Mouse (Mus musculus) left cerebral cortex, adult 8-10 months (tissue): ENCODE measurements around the gene Ptprt. TPM values are rescaled to one million over a fixed set of nuclear protein-coding genes. Genes with fewer than 3 reads are reported as not detected.
"Not testable (repeated sequence)": the region's sequence is repeated elsewhere in the genome, so short reads cannot be mapped to it uniquely, and the experiment has no call there.

Source experiments
- DNase-seq, 2 experiments: peaks; one replicate each; pipeline ENCODE4 v3.0.0; 2022; ENCODE audit warnings: low spot score in 2 of 2
- total RNA-seq, 4 experiments: library from RNA; stranded (reverse); gene quantifications; 2 replicates each; pipeline ENCODE4 v1.2.4; 2022

The Ptprt gene
- total RNA-seq, 4 experiments from 2014 or later, result 83.7 to 100 (median 94.4) TPM

DNA sequence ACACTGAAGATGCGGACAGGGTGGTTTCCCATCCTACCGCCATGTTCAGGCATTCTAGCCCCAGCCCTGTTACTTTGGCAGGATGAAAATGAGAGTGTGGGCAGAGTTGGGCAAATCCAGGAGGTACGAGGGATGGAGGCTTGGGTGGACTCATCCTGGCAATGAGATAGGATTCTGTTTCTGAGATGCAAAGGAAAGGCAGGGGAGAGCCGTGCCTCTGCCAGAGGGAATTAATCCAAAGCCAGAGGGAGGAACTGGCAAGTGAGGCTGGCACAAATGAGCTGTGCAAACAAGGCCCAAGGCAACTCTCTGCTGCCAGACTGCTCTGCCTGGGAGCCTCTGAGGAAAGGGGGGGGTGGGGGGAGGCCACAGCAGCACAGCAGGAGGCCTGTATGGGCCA lies 441.4 kb downstream of the Ptprt start:
- peak in 1 of 2 experiments; percentile 84 for DNase-seq

DNA sequence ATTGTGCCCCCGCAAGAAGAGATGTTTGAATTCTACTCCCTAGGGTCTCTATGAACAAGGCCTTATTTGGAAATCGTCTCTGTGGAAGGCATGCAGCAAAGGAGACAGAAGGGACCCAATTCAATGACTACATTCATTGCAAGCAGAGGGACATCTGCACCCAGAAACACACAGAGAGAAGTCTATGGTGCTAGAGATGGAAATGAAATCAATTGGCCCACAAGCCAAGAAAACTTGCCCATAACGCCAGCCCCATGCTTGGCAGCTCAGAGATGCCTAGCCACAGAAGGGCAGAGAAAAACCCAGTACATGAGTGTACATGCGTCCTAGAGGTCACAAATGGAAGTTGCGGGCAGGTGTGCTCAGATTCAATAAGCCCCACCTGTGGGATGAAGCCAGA lies 443.1 kb downstream of the Ptprt start:
- DNase-seq, result no peak

DNA sequence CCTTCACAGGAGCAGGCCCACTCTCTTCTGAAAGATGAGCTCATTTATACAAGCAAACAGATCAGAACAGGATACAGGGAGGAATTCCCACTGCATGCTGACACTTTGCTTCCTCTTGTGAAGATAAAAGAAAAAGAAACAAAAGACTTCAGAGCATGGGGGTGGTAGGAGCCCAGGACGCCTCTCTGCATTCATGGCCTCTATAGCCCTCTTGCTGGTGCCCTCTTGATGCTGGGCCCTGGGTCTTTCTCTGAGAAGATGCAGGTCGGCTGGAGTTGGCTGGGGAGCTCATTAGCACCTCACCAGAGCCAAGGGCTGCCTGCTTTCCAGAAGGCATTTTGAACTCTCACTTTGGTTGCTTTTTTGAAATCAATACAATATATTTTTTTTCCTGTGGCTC lies 448.6 kb downstream of the Ptprt start:
- no peak for DNase-seq

DNA sequence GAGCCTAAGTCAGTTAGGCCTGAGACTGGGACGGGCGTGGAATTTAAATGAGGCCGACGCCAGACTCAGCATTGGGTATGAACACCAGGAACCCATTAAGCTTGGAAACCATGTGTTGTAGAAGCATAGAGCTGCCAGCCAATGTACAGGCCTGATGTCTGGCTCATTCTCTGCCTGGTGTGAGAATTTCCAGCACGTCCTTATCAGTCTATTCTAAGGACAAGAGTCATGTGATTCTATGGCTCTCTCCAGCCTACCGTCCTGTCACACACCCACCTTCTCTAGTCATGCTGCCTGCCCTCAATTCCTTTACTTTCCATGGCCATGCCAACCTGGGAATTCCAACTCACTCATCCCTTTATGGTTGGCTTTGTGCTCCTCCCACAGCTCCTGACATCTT lies 450.4 kb downstream of the Ptprt start:
- no peak for DNase-seq

DNA sequence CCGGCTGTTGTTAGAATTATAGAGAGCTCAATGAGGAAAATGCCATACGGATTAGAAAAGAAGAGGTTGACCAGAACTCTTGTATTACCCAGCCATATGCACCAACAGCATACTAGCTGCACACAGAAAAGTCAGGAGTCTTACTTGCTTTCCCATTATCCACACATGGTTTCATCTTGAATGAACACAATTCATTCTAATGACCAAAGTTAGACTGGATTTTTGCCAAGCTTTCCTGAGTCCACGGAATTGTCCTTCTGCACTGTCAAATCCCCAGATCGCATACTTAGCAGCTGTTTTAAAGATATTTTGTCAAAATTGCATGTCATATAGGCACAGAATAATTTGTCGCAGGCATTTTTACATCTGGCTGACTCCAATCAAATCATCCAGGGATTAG lies 463.6 kb downstream of the Ptprt start:
- no peak for DNase-seq

DNA sequence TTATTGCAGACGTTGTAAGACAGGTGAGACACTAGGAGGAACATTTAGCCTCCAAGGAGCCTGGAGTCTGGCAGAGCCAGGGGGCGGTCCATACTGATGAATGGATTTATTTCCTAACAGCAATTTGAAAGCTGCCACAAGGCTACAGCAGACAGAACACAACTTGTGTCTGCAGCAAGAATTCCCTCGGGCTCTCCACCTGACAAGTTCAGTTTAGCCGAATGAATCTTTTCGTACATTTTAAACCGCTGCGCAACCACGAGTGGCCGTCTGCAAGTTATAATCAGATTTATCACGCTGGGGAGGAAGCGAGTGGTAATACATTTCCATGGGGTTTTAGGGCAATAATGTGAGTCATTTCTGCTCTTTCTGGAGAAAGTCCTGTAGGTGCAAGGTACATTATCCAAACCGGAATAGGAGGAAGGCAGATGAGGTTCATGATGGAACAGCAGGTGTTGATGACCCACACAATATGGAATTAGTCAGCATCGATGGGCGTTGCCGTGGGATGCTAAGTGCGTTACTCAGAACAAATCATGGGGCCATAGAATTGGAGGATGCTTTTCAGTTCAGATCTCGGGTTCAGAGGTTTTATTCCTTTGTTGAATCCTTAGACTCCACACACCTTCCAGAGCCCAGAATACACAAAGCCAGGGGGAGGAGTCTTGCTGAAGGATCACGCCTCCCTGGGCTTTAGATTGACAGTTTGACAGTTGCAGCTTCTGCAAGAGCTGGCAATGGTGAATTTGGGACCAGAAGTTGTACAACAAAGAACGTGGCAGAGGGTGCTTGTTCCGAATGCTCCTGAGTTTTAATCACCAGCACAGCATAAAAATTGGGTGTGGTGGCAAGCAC lies 478.1 kb downstream of the Ptprt start:
- peak; percentile 10 to 45 for DNase-seq

DNA sequence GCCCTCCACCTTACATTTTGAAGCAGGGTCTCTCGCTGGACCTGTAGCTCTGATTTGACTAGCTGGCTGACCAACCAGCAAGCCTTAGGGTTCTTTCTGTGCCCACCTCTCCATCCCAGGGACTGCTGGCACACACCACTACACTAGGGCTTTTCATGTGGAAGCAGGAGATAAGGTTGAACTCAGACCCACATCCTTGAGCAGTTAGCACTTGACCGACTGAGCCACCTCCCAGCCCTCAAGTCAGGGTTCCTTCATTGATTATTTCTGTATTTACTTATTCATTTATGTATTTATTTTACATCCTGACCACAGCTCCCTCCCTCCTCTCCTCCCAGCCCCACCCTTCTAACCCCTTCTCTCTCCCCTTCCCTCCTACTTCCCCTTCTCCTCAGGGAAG lies 479.1 kb downstream of the Ptprt start:
- DNase-seq, result no peak

DNA sequence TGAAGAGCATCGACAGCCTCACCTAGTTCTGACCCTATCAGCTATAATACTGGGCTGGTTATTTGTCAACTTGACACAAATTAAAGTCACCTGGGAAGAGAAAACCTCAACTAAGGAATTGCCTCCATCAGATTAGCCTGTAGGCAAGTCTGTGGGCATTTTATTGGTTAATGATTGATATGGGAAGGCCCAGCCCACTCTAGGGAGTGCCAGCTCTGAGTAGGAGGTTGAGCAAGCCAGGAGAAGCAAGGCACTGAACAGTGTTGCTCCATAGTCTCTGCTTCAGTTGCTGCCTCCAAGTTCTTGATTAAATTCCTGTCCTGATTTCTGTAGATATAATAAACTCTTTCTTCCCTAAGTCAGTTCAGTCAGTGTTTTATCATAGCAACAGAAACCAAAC lies 488.4 kb downstream of the Ptprt start:
- no peak for DNase-seq

DNA sequence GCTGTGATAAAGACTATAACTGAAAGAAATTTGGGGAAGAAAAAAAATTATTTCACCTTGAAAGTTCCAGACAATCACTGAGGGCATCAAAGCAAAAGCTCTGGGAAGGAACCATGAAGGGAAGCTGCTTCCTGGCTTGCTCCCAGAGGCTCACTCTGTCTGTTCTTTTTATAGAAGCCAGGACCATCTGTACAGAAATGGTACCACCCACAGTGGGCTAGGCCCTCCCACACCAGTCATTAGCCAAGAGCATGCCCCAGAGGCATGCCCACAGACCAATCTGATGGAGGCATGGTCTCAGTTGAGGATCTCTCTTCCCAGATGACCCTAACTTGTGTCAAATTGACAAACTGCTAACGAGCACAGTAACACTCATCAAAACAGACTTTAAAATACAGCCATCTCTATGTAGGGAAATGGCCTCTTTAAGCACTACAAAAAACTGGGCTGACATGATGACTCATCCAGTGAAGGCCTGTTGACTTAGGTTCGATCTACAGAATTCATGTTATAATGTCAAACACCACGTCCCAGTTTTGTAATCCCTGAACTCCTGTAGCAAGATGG lies 519.0 kb downstream of the Ptprt start:
- DNase-seq, result peak in 1 of 2 experiments; percentile 23

DNA sequence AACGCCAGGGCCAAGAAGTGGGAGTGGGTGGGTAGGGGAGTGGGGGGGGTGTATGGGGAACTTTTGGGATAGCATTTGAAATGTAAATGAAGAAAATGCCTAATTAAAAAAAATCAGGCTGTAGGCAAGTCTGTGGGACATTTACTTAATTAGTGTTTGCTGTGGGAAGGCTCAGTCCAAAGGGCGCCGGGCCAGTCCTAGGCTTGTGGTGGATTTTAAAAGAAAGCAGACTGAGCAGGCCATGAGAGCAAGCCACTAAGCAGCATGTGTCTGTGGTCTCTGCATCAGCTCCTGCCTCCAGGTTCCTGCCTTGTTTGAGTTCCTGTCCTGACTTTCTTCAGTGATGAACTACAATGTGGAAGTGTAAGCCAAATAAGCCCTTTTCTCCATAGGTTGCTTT lies 524.8 kb downstream of the Ptprt start:
- not testable (repeated sequence) for DNase-seq

DNA sequence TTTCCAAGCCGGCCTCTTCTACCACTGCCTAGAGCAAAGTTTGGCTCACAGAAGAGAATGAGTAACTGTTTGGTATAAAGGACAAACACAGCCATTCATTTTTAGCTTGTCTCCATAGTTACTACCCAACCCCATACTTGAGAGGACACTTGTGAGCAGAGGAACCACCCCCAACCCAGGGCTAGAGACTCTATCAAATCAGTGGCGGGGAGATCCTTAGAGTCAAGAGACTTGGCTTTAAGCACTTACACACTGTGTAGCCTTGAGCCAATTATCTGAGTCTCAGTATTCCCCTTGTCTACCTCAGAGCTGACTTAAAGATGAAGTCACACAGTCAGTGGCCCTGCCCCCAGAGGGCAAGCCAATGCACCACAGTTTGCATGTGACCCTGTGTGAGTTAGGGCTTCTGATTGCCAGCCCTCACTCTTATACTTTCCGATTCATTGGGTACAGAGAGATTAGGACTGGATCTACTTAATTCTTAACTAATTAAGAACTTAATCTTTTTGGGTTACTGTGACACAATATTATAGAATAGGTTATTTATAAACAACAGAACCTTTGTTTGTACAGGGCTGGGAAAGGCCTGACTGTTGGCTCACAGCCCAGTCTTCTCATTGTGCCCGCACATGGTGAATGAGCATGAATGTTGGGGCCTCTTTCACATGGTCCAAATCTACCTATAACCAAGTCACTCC lies 529.2 kb downstream of the Ptprt start:
- DNase-seq, result no peak

DNA sequence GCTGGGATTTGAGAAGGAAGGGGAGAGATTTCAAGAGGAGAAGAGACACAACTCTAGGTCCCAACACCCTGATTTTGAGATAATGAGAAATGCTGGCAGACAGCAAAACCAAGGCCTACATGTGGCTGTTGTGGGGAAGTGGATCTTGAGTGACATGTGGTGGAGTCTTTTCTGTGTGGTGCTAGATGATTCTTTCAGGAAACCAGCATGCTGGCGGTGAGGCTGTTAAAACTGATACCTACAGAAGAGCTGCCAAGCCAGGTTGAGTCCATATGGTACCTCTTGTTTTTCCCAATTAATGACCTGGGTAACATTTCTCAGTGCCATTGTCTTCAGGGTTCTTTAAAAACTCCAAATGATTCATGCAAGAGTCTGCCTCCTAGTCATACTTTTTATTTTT lies 531.1 kb downstream of the Ptprt start:
- DNase-seq, result no peak

DNA sequence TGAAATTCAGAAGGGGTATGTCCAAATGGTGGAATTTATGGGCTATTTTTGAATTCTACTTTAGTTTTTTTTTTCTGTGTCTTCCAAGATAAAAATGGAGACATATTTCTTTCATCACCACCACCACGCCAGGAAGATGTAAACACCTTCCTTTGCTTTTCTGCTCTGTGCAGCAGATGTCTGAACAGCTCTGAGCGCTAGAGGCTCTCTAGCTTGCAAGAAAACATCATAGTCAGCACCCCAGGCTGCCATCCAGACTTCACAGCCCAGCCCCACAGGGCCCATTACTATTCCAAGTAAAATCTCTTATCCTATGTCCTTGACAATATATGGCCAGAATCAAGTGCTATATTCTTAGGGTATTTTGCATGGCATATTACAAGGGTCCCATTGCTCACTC lies 542.9 kb downstream of the Ptprt start:
- DNase-seq, result no peak

DNA sequence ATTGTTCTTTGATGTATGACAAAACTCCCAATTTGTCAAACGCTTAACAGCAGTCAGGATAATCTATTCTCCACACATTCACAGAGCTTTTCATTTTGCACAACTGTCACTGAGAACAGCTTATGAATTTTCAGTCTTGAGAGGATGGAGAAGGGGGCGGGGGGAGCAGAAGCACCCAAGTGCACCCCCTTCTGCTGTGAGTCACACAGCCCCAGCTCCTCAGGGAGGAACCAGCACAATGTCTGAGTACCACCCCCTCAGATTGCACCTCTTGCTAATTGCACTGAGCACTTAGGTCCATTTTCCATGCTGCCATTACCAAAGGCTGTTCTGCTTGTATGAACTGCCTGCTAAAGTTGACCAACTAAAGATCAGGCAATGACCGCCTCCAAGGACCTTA lies 578.6 kb downstream of the Ptprt start:
- DNase-seq, result peak; percentile 18 to 76

DNA sequence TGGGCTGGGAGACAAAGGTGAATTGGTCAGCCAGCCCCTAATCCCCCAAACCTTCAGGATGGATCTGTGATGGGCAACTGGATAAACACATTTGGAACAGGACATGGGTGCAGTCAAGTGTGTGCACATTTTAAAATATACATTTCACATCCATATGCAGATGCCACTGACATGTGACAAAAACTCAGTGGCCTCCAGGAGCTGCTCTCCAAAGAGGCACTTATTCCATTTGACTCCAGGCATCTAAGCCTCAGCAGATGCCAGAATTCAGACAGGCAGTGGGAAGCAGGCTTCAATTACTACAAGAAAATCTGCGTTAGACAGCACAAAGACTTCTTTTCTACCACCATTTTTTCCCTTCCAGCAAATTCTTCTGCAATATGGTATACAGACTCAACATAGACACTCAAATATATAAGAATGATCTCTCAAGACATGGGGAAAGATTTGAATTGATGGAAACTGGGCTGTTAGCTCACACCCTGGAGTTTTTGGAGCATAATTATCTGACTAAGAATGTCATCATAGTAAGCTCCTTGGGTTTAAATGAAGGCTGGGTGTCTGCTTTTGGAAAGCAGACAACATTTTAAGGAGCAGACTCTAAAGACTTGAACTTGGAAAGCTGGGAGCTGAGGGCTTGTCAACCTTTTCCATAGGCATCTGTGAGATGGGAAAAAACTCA lies 580.1 kb downstream of the Ptprt start:
- no peak for DNase-seq

DNA sequence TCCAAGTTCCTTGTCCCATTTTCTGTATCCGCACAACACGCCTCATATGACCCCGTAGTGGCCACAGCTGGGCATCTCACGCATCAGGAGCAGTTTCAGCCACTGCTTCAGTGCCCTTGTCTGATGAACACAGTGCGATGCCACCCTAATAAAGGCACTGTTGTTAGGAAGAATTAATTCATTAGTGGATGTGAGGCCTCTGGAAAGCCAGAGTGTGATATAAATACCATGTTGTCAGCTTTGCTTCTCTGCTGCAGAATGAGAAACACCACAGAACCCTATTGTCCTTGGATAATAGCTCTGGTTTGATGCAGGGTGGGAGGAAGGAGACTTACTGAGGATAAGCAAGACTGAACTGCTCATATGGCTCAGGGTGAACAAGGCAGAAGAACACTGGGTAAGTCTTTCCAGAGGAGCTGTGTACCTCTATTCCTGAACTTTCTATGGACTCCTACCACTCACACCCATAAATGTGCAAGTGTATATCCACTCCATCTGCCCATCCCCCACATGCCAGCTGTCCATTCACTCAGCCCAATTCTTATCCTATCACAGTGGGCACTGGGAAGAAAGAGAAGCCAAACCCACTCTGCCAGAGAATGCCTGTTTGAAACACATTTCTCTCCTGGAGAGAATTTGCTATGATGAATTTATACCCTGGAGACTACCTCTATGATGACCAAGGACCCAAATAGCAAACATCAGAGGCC lies 582.2 kb downstream of the Ptprt start:
- peak in 1 of 2 experiments; percentile 13 for DNase-seq

DNA sequence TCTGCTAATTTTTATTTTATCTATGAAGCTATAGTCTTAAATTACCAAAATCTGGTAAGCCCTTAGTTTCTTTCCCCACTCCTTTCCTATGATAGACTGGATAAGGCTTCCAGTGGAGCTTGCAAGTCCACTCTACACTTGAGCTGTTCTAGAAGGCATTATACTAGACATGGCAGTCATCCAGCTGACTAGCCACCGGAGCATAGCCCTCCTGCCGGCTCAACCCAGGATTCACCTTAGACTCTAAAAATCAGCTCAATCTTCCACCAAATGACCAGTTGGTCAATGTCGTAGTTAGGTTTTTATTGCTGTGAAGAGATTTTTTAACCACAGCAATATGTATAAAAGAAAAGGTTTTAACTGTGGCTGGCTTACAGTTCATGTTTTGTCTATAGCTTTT lies 608.1 kb downstream of the Ptprt start:
- no peak for DNase-seq

DNA sequence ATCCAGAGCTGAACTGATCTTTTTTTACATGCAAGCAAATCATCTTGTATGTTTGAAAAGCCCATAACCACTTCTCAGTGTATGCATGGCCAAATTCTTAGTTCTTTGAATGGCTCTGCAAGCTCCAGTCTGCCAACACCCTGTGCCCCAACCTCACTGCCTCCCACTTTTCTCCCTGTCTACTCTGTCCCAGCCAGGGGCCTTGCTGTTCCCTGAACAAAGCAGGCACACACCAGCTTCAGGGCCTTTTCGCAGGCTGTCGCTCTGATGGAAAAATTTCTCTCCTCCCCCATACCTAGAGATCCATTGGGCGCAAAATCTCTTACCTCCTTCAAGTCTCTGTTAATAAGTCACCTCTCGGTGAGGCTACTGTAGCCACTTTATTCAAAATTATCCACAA lies 610.7 kb downstream of the Ptprt start:
- no peak for DNase-seq

DNA sequence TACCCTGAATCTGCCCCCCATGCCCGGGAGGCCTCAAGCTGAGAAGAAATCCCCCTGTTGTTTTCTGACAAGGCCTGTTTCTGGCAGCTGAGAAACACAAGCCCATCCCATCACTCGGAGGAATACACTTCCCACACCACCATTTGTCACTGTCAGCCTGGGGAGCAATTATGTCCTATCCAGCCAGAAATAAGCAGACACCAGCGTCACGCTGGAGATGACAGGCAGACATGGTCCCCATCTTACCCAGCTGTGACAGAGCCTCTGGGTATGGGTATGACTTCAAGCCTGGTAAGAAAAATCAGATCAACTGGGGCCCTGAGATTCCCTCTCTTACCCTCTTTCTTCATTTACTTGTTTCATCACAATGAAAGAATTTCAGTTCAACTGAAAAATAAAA lies 625.3 kb downstream of the Ptprt start:
- no peak for DNase-seq

DNA sequence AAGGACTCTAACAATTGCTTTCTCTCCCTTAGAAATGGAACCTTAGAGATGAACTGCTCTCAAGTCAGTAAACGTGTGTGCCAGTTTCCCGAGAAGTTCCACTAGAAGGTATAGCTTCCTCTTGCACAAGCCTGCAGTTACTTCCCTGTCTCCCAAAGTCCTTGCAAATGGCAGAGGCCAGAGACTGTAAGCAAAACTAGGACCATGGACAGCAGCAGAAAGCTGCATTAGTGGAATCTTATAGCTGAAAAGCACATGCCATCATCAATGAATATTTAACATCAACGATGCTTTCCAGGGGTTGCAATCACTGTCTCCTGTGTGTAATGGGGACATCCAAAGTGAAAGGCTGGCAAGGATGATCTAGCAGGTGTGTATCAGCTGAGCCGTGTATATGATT lies 629.3 kb downstream of the Ptprt start:
- no peak for DNase-seq

DNA sequence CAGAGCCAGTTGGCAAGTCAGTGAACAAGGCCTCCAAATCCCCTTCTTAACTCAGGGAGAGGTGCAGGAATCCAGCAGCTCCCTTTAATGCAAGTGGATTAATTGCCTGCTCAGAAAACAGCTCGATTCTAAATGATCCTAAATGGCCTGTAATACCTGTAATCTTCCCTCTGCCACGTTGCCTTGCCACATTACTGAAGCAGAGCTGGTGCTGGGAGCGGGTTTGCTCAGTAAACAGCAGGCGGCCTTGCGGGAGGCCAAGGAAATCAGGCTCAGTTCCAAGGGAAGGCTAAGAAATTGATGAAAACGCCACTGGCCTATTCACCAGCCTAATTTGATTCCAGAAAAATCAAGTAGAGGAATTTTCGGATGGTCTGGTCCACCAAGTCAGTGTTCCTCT lies 659.9 kb downstream of the Ptprt start:
- DNase-seq, result no peak
